ENCODE assay signal across 31 mouse cellular contexts in the genomic region with DNA sequence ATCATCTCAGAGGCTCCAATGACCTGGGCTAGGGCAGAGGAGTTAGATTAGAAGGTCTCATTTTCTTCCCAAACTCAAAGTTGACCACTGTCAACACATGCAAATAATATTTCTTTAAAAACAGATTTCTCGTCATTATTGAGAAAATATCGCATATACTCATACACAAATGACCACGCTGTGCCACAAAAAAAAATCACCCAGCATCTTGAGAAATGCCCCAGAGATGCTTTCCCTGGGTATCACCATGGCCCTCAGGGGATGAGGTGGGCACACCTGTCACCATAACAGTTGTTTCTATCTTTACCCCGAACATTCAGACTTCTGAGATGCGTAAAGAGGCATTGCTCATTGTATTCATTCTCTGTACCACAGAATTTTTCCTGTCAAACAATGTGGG.
"Had no signal": no experiment of that assay in that cellular context is flagged by ENCODE, and none has a peak within 500 bp of the region (broad histone marks: within the 10 kb centered on the region; RNA-seq: fewer than 3 reads in every experiment).

No protein-coding gene starts in this region.

- DNase-seq: left cerebral cortex, postnatal 4 days; liver; liver, embryonic 13.5 days; liver, postnatal 0 days; lung, adult 18-20 months; lung, adult 2 months; lung, embryonic 14.5 days; lung, postnatal 10 days; lung, postnatal 14 days; lung, postnatal 36 days; lung, postnatal 4 days; midbrain, embryonic 14.5 days had no signal

- H3K9ac ChIP-seq: limb, embryonic 12.5 days; limb, embryonic 13.5 days; limb, embryonic 15.5 days; liver, embryonic 12.5 days; liver, embryonic 13.5 days; liver, embryonic 14.5 days; liver, embryonic 15.5 days; liver, postnatal 0 days; lung, embryonic 14.5 days; lung, embryonic 15.5 days; midbrain, embryonic 12.5 days; midbrain, embryonic 13.5 days; midbrain, embryonic 15.5 days; neural tube, embryonic 12.5 days had no signal

- H3K27ac ChIP-seq: left cerebral cortex, adult 2 months; limb, embryonic 10.5 days; limb, embryonic 12.5 days; limb, embryonic 13.5 days; limb, embryonic 15.5 days; liver, embryonic 12.5 days; liver, embryonic 13.5 days; liver, embryonic 14.5 days; liver, embryonic 15.5 days; lung, embryonic 15.5 days; macrophage; midbrain, embryonic 12.5 days; midbrain, embryonic 13.5 days; midbrain, embryonic 15.5 days; neural tube, embryonic 12.5 days had no signal

- H3K4me3 ChIP-seq: left cerebral cortex, adult 2 months; limb, embryonic 10.5 days; limb, embryonic 12.5 days; limb, embryonic 13.5 days; limb, embryonic 15.5 days; liver, embryonic 12.5 days; liver, embryonic 13.5 days; liver, embryonic 15.5 days; lung, embryonic 15.5 days; megakaryocyte, embryonic 14.5 days; midbrain, embryonic 12.5 days; midbrain, embryonic 13.5 days; midbrain, embryonic 15.5 days; myocyte; neural tube, embryonic 12.5 days had no signal

- H3K36me3 ChIP-seq: limb, embryonic 10.5 days; limb, embryonic 12.5 days; limb, embryonic 13.5 days; limb, embryonic 15.5 days; liver, embryonic 12.5 days; liver, embryonic 13.5 days; liver, embryonic 15.5 days; lung, embryonic 15.5 days; midbrain, embryonic 12.5 days; midbrain, embryonic 13.5 days; midbrain, embryonic 15.5 days; neural tube, embryonic 12.5 days had no signal

- H3K27me3 ChIP-seq: limb, embryonic 12.5 days; limb, embryonic 13.5 days; limb, embryonic 15.5 days; liver, embryonic 12.5 days; liver, embryonic 13.5 days; liver, embryonic 15.5 days; lung, embryonic 15.5 days; megakaryocyte, embryonic 14.5 days; midbrain, embryonic 12.5 days; midbrain, embryonic 13.5 days; midbrain, embryonic 15.5 days; neural tube, embryonic 12.5 days had no signal

- H3K4me2 ChIP-seq: limb, embryonic 12.5 days; limb, embryonic 13.5 days; limb, embryonic 15.5 days; liver, embryonic 11.5 days; liver, embryonic 12.5 days; liver, embryonic 13.5 days; liver, embryonic 15.5 days; lung, embryonic 14.5 days; lung, embryonic 15.5 days; midbrain, embryonic 12.5 days; midbrain, embryonic 13.5 days; midbrain, embryonic 15.5 days; neural tube, embryonic 12.5 days had no signal

- H3K4me1 ChIP-seq: limb, embryonic 10.5 days; limb, embryonic 12.5 days; limb, embryonic 13.5 days; limb, embryonic 15.5 days; liver, embryonic 12.5 days; liver, embryonic 13.5 days; liver, embryonic 15.5 days; lung, embryonic 15.5 days; megakaryocyte, embryonic 14.5 days; midbrain, embryonic 13.5 days; midbrain, embryonic 15.5 days; neural tube, embryonic 12.5 days had no signal

- H3K9me3 ChIP-seq: limb, embryonic 10.5 days; limb, embryonic 12.5 days; limb, embryonic 13.5 days; limb, embryonic 15.5 days; liver, embryonic 12.5 days; liver, embryonic 13.5 days; liver, embryonic 15.5 days; lung, embryonic 15.5 days; megakaryocyte, embryonic 14.5 days; midbrain, embryonic 12.5 days; midbrain, embryonic 13.5 days; midbrain, embryonic 15.5 days; neural tube, embryonic 12.5 days had no signal

- ATAC-seq: liver, embryonic 12.5 days; liver, postnatal 0 days; lung, postnatal 0 days; midbrain, embryonic 13.5 days; midbrain, embryonic 15.5 days; midbrain, embryonic 16.5 days had no signal
